Mouse (Mus musculus) lung, adult 2 months (tissue): ENCODE results near the gene Itm2b.
A peak's percentile ranks its signal among the peaks of the same experiment; 100 is the strongest.

Experiments used
- CTCF ChIP-seq: fragments of 200-500 bp; IDR thresholded peaks from 2 replicates; pipeline ENCODE4 v1.5.1; 2011; ENCODE audit warnings: mild to moderate bottlenecking, low read length, control low read depth; ENCODE audit not compliant: insufficient read depth
- POLR2A ChIP-seq: fragments of 200-500 bp; IDR thresholded peaks from 2 replicates; pipeline ENCODE4 v1.6.1; 2011; ENCODE audit warnings: low read depth, mild to moderate bottlenecking, control low read depth, low read length, borderline replicate concordance; ENCODE audit errors: extremely low read depth

GRCm38 (mm10) chr14:73376920-73377319, 8.2 kb downstream of the Itm2b start:
- TF ChIP-seq CTCF (no peak), POLR2A (peak; percentile 8; the same call in 1 of the 2 replicates)
